Mouse (Mus musculus) heart, adult 18-20 months (tissue): Measurements from ENCODE around the gene Pcgf5. TPM values are rescaled to one million over a fixed set of nuclear protein-coding genes. Genes with fewer than 3 reads are reported as not detected.
A peak's percentile ranks its signal among the peaks of the same experiment; 100 is the strongest.
"Not testable (repeated sequence)": the region's sequence is repeated elsewhere in the genome, so short reads cannot be mapped to it uniquely, and the experiment has no call there.

Experiments
- DNase-seq, 2 experiments: peaks; one replicate each; pipeline ENCODE4 v3.0.0; 2021 to 2022; ENCODE audit warnings: mixed read lengths in 1 of 2
- total RNA-seq, 2 experiments: library from RNA; stranded (reverse); gene quantifications; 2 replicates each; pipeline ENCODE4 v1.2.3; 2021

The Pcgf5 gene
- total RNA-seq, 2 experiments from 2014 or later, result 63.4 to 78.1 TPM

DNA sequence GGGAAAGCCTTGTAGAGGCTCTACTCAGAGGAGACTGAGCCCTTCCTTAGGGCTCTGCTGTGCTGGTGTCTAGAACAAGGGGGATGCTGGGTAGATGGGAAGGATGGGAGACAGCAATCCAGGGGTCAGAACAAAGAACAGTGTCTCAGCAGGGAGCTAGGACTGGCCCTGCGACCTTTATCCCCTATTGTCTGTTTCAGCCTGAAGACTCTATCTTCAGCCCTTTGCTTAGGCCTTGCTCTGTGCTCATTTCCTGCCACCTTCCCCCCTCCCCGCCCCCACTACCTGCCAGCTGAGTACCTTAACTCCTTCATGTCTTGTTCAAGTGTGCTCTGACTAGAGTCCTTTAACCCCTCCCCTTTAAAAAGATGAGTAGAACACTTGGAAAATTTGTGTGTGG, 36.3 kb downstream of the Pcgf5 start:
- DNase-seq, result no peak

DNA sequence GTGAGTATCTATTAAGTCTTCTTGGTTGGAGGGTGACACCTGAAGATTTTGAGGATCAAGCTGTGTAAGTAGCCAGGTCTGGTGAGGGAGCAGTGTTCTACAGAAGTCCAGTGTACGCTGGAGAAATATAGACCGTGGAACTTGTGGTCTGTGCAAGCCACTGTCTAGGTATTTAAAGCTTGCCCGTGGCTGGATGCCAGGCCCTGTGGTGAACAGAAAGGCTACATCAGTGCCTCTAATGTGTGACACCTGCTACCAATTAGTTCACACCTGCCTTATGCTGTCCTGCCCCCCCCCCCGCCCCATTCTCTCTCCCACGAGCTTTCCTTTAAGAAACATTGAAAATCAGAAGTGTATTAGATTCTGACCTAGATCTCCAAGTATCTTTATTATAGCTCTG, 40.4 kb downstream of the Pcgf5 start:
- DNase-seq, result no peak

DNA sequence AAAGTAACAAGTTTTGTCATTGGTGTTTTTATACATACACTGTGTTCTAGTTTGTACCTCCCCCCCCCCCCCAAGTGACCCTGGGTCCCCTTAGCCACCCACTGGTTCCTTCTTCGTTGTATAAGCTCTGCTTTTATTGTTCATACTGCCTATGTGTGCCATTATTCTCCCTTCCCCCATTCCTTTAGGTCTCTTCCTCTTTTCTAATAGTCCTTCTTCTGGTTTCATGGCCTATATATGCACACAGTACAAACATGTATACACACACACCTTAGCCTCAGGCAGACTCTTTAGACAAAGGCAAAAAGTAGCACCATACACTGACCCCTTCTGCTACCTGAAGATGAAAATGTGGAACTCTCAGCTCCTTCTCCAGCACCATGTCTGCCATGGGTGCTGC, 42.6 kb downstream of the Pcgf5 start:
- DNase-seq, result no peak

DNA sequence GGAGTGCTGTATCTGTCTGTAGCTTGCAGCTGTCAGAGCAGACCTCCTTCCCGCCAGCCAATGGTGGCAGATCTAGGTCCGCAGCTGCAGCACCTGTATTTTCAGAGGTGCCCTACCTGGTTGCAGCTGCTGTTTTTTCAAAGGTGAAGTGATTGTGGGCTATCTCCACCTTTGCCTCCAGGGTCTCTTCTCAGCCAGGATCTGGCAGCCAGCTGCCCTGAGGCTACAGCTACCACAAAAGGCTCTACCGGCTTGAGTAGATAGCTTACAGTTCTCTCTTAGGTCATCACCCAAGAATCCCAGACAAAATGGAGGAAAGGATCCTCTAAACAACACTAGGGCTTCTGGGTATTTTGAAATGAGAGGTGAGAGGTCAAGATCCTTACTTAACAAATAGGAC, 50.4 kb downstream of the Pcgf5 start:
- no peak for DNase-seq

DNA sequence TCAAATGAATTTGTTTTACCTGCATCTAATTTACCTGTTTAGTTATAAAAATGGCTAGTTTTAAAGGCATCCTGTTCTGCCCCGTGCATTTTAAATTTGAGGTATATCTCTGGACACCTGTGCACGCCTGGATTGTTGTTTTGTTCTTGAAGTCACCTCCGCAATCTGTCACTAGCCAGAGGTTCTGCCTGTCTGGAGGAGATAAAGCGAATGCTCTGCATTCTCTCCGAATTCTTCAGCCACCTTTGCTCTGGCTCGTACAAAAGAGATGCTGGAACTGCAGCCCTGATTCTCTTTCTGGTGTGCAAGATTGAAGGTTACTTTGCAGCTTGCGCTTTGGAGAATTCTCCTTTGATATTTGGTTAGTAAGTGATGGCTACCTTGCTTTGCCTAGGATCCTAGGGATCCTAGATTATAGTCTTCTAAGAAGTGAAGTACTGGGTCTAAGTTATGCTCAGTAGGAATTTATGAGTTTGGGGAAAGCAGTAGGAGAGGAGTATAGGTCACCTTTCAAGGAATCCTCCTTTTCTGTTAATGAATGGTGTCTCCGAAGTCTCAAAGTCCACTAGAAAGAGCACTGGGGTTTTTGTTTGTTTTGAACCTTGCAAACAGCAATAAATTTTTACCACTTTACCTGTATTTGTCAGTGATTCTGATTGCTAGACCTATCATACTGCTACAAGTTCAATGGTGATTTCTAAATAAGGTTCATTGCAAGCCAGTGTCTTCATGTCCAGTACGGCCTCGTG, 60.4 kb downstream of the Pcgf5 start:
- no peak for DNase-seq

DNA sequence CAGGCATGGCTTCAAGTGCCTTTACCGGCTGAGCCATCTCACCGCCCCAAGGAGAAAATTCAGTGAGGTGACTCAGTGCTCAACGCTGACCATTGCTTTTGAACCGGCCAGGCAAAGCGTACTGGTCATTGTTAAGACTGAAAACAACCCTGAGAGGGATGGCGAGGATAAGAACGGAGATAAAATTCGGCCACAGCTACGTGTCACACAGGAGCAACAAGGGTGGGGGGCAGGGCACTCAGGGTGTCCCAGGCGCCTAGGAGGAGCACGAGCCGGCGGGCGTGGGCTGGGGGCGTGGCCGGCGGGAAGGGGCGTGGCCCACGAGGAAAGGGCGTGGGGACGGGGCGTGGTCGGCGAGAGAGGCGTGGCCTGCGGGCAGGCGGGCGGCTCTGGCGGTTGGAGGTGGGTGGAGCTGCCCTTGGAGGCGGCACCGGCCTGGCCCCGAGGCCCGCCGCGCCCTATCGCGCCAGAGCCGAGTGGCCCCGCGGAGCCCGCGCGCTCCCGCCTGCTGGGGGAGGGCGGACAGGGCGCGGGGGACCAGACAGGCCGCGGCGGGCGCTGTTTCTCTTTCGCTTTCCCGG, 61.3 kb downstream of the Pcgf5 start:
- DNase-seq, result peak; percentile 97 to 98

DNA sequence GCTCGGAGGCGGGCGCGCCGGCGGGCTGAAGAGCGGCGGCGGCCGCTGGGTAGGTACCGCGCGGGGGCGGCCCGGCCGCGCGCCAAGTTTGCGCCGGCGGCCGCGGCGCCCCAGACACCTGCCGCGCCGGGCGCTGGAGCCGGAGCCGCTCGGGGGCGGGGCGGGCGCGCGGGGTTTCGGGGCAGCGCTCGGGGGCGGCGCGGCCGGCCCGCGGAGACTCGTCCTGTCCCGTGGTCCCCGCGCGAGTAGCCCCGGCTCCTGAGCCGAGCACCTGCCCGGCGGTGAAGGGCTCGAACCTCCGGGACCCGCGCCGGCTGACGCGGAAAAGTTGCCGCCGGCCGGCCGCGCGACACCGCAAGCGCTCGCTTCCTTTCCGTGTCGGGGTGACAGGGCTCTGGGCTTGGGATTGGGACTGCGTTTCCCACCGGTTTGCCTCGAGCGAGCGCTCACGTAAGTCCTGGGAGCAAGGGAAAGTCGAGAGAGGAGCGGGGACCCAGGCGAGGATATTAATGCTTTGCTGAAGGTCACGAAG, 61.8 kb downstream of the Pcgf5 start:
- peak in 1 of 2 experiments; percentile 62 for DNase-seq

DNA sequence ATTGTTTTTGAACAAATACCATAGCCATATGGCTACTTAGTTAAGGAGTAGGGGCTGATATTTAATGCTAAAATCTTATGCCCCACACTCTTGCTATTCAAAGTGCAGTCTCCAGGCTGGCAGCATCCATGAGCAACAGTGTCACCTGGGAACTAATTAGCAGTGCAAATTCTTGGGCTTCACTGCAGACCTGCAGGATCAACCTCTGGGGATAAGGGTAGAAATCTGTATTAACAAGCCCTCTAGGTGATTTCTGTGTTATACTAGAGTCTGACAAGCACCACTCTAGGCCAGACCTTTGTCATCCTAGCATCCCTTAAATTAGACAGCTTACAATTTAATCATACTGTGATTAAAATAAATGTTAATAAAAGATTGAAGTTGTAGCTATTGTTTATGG, 71.8 kb downstream of the Pcgf5 start:
- DNase-seq, result no peak

DNA sequence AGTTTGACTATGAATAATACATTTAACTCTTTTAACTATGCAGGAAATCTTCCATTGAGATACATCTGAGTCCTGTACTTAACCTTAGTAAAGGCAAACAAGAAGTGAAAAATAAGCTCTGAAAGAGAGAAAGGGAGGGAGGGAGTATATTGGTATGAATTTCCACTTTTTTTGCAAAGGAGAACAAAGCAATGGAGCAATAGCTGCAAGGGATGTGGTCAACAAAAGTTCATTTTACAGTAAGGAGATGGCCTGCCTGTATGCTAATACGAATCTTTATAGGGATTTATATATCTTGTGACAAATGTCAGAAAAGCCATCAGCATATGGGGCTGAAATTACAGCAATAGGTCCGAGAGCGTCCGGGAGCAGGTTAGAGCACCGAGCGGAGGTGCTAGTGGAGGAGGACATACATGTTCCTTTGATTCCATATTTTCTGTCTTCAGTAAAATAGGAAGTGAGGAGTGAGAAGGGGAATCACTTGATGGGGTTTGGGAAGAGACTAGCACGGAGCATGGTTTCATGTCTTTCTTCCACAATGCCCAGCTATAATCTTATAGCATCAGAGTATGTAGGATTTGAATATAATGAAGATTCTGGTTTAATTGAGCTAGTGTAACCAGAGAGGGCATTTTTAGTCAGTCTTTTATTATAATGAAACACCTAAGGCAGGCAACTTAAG, 79.2 kb downstream of the Pcgf5 start:
- no peak for DNase-seq

DNA sequence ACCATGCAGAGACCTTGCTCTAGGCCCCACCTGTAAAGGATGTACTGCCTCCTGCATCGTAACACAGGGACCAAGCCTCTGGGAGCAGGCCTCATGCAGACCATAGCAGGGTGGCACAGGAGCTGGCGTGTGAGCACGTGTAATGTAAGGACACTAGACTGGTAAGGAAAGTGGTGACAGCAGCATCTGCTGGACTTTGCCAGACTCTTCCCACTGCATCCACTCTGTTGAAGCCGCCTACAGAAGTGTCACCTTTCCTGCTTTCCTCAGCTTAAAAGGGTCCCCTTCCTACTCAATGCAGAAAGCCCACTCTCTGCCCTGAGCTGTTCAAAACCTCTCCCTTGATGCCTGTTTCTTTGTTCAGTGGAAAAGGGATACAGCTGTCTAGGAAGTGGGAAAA, 80.0 kb downstream of the Pcgf5 start:
- no peak for DNase-seq

DNA sequence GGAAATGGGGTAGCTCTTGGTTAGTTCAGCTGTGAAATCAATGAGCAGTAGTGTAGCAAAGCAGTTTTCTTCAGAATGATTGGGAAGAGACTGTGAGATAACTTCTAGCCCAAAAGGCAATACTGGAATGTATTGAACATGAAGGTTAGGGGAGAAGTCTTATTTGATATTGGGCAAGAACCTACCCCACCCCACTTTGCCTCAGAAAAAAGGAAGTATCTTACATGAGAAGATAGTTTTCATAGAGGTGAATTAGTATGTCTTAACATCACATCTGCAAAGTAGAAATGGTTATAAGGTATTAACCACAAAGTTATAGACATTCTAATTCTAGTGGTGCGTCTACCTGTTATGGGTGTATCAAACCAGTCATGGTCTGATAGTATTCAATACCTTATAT, 81.2 kb downstream of the Pcgf5 start:
- DNase-seq, result no peak

DNA sequence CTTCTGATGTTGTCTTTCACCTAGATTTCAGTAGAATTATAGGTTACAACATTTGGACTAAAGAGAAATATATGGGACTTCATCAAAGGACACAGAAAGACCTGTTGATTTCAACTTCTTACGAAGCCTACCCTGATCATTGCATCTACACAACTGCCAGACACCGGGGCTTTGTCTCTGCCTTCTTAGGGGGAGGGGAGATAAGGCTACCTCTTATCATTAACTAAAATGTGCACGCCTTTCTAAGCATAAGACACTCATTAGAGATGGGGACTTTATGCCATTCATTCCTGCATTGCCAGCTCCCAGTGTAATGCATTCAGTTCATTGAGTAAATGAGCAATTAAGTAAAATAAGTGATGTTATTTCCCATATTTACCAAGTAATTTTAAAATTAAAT, 85.1 kb downstream of the Pcgf5 start:
- DNase-seq, result no peak

DNA sequence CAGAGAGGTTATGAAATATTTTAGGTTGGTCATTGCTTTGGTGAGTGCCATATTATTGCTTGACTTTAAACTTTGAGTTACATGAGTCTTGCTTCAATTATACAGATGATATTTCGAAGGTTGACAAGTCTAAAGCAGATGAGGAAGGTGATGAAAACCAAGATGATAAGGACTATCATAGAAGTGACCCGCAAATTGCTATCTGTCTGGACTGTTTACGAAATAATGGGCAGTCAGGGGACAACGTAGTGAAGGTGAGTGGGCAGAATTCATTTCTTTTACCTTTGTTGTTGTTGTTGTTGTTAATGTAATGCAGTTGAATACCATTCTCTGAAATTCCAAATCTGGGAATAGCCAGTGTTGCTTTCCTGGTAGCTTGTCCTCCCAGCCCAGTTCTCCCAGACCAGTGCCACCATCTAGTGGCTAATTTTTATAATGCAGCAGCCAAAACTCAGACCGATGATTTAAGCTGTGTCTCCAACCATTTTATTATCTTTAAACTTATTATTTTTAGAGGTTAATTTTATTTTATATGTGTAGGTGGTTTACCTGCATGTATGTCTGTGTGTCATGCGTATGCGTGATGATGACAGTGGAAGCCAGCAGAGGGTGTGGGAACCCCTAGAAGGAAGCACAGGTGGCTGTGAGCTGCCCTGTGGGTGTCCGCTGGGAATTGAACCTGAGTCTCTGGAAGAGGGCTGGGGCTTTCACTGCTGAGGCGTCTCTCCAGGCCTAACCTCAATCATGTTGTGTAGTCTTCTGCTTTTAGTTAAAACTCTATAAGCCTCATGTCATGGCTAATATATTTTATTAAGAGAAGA, 92.0 kb downstream of the Pcgf5 start:
- DNase-seq, result peak; percentile 37 to 83

DNA sequence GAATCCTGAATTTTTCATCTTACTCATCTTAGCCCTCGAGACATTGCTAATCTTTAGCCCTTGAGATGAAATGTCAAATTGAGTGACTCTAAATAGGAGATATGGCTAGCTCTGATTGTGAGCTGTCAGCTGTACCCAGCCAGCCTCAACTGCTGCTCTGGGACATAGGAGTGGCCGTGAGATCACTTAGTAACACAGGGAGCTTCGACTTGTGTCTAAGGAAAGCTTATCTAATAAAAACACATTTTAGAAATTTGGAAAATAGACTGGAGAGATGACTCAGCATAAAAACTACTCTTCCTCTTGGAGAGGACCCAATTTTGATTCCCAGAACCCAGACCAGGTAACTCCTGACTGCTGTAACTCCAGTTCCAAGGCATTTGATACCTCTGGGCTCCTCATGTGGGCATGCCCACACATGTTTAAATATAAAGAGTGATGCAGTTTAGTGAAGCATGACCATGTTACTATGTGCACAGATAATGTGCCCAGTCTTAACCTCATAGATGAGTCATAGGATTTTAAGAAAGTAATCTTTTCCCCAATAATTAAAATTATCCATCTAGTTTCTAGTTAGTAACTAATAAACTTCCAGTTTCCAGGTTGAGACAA, 103.0 kb downstream of the Pcgf5 start:
- no peak for DNase-seq

DNA sequence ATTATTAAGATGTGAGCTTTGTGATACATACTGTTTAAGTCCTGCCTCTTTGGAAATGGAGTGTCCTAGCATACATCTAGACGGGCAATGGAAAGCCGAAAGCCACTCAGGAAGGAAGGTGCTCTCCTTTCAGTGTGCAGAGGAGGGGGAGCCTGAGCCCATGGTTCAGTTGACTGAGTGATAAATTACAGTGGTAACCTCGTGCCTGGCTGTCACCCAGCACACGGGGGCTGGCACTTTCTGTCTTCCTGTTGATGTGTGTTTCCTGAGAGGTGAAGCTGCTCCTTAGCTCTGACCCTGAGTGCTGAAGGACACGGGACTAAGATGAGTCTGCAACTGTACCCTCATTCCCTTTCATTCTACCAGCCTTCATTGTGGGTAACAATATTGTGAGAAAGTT, 103.6 kb downstream of the Pcgf5 start:
- DNase-seq, result no peak

DNA sequence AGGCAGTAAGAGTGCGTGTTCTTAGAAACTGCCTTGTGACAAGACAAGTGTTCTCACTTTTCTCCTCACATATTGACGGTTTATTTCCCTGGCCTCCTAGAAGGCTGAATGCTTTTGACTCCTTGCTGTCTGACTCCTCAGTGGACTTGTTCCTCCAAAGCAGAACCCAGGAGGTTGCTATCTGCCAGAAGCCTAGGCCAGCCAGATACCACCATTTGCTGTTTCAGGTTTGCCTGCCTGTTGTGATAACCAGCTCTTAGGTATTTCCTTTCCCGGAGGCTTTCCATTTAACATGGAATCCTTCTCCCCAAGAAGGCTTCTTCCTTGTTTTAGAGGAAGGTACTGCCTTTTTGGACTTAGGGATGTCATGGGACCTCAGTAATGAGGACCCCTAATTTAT, 104.1 kb downstream of the Pcgf5 start:
- not testable (repeated sequence) for DNase-seq

DNA sequence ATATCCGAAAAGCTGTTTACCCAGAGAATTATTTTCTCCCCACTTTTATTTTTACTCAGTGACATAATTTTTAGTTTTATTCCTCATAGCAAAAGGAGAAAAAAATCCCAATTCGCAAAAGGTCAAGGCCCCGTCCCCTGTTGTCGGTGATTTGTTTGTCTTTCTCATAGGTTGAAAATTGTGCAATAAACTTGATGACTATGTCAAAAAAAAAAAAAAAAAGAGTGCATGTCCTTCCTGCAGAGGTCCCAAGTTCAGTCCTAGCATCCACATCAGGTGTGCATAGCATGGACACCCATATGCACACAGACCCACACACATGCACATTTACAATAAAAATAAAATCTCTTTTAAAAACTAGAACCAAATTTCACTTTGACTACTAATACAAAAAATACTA, 105.3 kb downstream of the Pcgf5 start:
- no peak for DNase-seq

DNA sequence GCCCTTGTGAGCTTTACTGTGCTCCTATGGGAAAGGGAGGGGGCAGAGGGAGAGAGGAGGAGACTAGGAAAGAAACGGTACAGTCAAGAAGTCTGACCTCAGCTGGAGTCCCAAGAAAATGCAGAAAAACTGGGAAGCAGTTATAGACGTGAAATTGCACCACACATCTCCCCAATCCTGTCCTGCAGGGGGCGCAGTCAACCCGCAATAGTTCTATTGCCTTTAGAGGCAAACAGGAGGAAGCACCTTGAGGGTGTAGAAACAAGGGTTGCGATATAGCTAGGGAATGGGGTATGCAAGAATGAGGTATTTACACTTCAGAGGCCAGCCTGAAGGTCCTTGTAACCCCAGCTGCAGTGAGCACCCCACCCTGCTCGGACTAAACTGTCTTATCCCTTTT, 122.0 kb downstream of the Pcgf5 start:
- DNase-seq, result peak; percentile 21 to 66

DNA sequence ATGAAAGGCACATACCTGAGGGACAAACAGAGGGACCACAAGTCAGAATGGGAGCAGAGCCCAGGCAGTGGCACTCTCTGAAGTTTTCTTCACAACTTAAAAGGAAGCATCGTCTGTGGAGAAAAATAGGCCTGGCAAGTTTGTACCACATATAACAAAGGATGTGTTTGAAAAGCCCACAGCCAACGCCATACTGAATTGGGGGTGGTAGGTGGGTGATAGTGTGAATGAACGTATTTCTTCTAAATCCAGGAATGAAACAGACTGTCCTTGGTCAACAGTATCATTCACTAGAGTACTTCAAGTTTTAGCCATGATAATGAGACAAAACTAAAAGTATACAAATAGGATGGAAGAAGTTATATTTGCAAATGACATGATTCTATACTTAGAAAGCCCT, 123.2 kb downstream of the Pcgf5 start:
- no peak for DNase-seq

DNA sequence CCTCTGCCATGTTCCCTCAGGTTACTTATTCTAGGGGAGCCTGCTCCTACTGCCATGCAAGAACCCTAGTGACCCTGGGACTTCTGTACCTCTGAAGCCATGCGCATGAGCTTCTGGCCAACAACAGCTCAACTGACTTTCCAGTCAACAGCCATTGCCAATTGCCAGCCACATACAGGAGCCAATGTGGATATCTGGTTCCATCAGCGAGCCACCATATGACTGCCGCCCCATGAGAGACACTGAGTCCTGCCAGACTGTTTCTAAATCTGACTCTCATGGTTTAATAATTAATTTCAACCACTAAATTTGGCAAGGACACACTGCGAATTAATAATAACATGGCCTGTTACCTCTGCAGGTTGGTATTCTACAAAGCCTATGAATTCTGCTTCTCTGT, 128.5 kb downstream of the Pcgf5 start:
- no peak for DNase-seq

DNA sequence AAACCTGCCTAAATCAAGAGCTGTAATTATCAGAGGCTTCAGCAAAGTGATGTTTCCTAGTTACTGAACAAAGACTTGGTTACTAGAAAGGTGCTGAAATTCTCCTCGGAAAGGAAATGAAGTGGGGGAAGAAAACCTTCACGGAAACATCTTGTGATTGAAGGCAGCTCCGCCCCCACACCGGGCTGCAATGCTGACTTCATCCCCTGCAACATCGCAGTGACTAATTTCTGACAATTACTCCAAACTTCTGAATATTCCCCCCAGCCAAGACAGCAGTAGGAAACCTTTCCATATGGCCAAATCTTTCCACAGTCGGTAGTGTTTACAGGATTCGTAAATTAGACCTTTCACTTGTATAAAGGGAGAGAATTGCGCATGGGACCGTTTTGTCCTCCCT, 129.0 kb downstream of the Pcgf5 start:
- DNase-seq, result no peak

DNA sequence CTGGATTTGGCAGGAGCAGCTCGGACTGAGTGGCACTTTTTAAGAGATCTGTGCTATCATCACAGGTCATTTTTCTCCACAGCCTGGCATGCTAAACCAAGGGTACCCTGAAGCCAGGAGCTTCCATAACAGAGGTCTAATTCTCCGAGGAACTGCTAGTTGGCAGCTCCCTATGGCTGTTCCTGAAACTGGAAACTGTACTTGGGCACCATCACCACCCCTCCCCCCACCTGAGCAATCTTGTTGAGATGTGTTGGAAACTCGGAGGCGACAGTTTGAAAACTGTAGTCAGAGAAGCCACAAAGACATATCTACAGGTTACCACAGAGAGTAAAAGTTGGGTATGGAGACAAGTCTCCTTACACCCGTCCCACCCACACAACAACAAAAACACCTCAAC, 129.6 kb downstream of the Pcgf5 start:
- DNase-seq, result no peak
